Mouse (Mus musculus): ENCODE measurements around the gene Tgm5.
A peak's percentile ranks its signal among the peaks of the same experiment; 100 is the strongest.
"Not testable (repeated sequence)": the region's sequence is repeated elsewhere in the genome, so short reads cannot be mapped to it uniquely, and the experiment has no call there.

Gene Tgm5

DNA sequence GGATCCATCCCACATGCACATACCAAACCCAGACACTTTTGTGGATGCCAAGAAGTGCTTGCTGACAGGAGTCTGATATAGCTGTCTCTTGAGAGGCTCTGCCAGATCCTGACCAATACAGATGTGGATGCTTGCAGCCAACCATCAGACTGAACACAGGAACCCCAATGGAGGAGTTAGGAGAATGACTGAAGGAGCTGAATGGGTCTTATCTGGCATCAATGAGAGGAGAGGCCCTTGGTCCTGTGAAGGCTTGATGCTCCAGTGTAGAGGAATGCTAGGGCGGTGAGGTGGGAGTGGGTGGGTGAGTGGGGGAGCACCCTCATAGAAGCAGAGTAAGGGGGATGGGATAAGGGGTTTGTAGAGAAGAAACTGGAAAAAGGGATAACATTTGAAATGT lies 46.8 kb downstream of the Tgm5 start:
- not testable (repeated sequence) for DNase-seq

DNA sequence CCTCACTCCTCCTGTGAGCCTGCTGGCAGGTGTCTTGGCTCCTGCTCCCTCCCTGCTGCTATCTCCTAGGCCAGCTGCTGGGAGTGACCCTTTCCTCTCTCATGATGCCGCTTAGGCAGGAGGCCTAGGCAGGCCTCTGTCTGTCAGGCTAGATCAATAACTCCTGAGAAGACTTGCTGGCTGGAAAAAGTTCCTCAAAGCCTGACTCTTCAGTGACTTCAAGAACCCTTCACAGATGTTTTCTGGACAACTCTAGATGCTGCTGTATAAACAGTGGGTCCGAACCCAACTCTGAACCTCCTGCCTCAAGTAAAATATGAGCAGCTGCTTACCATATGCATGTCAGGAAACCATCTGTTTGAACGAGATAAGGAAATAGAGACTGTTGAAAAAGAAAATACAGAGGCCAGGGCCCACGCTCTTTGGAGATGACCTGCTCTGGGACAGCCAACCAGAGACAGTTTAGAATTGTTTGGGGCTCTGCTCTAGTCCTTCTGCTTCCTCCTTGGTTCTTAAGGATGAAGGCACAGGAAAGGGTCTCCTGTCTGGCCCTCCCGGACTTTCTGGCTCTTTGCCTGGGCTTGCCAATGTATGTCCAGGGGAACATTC lies 48.8 kb downstream of the Tgm5 start, which contains the start of gene Epb42:
TSS of gene Epb42 (minus strand) at position 340 of the 609 bp plus-strand sequence.
- DNase-seq, result no peak

DNA sequence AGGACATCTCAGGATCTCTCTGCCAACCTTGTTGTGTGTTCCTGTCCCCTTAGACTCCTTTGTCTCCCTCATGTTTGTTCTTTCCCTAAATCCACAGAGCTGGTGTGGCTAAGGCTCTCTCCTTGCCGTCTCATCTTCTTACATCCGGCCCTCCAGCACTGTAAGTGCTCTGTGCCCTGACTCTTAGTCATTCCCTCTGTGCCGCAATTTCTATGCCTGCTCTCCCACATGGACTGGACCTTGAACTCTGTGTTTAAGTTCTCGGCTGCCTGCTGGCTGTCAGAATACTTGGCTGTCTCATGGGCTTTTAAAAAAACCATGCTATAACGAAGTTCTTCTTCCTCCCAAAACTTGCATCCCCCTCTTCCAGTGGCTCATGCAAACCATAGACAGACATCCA lies 62.7 kb downstream of the Tgm5 start:
- peak; percentile 37 to 40 for DNase-seq

DNA sequence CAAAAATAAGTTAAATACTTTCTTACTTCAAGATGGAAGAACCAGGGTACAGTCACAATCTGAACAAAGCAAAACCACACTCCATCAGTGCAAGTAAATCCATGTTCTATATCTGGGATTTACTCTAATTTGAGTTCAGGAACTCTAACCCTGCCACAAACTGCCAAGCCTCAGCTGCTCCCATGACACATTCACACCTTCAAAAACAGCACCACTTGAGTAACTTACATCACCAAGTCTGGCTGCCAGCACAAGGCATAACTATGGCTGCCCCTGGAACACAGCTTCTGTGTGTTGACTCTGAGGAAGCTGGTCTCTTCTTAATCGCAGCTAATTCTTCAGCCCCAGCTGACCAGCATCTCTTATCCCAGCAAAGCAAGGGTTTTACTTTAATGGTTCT lies 68.5 kb downstream of the Tgm5 start:
- no peak for DNase-seq

DNA sequence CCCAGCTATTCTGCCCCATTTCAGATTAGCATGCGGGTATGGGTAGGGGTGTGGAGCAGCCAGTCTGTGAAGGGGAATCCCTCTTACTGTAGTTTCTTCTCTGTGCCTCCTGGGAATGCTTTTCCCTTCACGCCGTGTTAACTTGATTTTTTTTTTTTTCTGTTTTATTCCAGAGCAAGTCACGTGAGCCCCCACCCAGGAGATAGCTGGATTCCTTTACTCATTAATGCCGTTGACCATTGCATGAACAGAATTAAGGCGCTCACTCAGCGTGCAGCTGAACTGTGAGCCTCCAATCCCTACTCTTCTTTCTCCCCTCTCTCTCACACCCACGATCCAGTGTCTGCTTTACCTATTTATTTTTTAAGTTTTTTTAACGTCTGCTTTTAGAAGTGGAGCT lies 69.4 kb downstream of the Tgm5 start:
- peak; percentile 65 to 69 for DNase-seq

DNA sequence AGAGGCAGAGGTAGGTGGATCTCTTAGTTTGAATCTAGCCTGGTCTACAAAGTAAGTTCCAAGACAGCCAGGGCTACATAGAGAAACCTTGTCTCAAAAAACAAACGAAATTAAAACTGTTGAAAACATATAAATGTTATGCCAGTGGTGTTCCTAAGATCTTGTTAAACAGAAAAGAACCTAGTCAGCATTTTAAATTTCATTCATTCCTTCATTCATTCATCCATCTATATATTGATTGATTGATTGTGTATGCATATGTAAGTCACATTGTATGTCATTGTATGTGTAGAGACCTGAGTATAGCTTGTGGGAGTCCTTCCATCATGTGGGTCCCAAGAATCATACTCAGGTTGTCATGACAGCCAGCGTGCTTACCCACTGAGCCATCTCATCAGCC lies 70.1 kb downstream of the Tgm5 start:
- no peak for DNase-seq

DNA sequence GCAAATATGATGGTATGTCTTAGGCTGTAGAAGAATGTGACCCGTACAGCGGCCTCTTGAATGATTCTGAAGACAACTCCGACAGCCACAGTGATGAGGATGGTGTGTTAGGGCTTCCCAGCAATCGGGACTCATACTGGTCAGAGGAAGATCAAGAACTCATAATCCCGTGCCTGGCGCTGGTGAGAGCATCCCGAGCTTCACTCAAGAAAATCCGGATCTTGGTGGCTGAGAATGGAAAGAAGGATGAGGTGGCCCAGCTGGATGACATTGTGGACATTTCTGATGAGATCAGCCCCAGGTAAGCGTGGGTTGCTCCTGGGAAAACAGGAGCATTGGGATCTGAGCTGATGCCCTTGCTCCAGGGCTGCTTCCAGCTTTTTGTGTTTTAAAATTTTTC lies 73.0 kb downstream of the Tgm5 start:
- no peak for DNase-seq

DNA sequence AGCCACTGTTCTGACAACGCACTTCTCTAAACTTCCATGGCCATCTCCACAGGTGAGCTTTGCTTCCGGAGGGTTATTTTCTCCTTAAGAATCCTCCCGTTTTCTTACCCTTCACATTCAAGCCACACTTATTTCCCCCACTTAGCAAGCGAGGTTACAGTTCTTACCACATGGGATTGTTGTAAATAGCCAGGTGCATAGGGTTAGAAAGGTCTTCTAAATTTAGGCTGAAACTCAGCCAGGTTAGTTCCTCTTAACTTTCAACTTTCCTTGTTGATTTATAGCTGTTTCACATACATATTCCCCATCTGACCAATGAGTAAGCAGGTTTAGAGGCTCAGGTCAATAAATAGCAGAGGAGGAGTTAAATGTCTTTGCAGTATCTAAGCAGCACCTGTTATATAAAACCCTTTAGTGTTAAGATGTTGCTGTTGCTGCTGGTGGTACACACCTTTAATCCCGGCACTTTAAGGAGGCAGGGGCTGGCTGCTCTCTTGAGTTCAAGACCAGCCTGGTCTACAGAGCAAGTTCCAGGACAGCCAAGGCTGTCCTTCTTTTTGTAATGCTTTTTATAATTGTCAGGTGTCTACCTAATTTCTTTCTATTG lies 76.5 kb downstream of the Tgm5 start:
- no peak for DNase-seq

DNA sequence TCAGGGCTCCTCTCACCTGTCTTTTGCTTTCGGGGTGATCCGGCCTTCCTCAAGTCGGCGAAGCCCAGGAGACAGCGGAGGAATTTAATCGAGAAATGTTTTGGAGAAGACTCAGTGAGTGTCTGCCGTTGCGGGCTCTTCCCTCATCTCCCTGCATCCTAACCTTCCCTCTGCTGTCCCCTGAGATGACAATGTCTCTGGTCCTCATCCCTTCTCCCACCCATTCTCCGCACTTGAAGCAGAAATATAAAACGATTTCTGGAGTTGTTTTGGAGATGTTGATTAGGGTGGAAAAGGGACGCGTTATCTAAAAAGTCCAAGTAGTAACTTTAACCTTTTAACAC lies 77.0 kb downstream of the Tgm5 start:
- no peak for DNase-seq

DNA sequence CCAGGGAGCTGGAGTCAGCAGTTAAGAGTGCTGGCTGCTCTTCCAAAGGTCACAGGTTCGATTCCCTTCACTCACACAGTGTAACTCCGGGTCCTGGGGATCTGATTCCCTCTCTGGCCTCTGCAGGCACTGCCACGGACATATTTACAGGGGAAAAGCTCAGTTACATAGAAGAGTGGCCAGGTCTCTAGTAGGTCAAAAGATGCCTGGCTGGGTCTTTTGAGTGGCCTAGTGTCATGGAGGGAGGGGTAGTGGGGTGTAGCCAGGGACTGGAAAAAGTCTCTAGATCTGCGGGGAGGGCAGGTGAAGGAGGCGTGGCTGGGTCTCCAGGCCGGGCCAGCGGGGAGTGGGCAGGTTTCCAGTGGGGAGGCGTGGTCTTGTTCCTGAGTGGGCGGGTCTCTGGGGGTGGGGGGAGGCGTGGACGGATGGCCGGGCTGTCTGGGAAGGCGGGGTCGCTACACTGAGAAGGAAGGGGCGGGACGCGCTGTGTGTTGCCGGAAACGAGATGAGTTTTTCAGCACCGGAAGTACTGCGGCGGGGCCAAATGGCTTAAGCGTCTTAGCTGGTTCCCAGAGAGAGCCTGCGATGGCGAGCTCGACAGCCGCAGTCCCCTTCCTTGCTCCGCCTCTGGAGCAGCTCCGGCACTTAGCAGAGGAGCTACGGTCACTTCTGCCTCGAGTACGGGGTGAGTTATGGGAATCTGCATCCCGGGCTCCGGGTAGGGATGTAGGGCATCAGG lies 77.5 kb downstream of the Tgm5 start, which contains the start of gene Ccndbp1:
TSS of gene Ccndbp1 (plus strand) at position 479 of the 739 bp plus-strand sequence.
- DNase-seq, result peak; percentile 94 to 95

DNA sequence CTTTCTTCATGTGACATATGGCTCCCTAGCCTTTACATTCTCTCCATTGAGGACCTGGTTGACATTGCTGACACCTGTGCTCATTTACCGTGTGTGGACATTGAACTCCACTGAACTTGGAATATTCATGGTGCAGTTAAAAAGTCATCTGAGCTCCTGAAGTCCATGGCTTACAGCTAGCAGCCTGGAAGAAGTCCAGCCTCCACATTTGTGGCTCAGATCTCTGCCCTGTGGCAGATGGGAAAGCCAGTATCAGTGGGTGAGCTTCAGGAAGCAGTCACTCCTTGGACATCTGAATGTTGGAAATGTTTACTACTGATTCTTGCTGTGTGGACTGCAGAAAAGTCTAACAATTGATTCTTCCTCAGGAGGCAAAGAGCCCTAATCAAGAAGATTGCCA lies 78.7 kb downstream of the Tgm5 start:
- peak; percentile 27 to 46 for DNase-seq

DNA sequence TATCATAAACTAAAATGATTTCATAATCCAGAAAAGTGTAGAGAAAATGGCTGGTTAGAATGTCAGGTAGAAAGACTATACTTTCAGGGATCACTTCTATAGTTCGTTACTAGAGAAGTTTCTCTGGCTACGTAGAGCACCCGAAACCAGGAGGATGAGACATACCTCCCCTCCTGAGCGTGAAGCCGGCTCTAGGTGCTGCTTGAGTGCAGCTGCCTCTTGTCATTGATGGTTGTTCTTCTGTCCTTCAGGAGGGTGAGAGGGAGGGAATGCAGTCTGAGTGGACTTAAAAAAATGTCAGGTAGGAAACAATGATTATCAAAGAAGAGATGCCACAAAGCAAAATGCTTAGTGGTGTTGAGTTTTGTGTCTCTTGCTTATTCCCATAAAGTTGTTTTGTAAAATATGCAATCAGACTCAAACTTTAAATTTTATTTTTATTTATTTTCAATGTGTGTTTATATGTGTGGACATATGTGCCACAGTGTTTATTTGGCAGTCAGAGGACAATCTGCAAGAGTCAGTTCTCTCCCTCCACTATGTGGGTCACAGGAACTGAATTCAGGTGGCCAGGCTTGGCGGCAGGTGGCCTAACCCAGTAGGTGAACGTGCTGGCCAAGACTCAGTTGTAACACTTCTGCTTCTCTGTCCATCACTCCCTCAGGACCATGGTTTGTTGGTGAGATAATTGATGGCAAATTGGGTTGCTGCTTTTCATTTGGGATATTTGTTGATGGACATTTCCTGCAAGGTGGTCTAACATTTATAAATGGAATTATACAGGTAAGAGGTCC lies 81.4 kb downstream of the Tgm5 start:
- no peak for DNase-seq

DNA sequence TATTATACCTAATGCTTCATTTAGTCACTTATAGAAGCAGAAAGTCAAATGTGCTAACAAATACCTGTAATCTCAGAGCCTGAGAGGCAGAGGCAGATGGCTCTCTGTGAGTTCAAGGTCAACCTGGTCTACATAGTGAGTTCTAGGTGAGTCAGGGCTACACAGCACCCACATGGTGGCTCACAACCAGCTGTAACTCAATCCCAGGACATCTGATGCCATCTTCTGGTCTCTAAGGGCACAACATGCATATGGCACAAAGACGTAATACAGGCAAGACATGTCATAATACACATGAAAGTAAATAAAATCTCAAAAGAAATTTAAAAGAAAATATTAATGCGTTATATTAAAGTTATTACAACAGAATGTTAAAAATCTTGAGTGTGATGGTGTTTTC lies 82.1 kb downstream of the Tgm5 start:
- no peak for DNase-seq

DNA sequence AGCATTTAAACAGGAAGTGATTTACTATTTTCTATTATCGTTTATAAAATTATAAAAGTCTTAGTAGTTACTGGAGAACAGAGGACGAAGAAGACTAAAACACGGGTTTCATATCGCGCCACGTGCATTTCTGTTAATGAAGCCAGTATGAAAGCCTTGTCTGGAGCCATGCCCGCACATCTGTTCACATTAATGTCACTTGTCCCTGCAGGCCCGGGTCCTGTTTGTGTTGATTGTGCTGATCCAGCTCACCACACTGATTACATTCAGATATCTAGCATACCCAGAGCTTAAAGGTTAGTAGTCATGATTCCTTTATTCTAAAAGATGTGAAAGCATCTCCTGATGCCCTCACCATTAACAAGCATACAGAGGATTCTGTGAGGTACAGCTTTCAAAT lies 86.8 kb downstream of the Tgm5 start:
- no peak for DNase-seq

DNA sequence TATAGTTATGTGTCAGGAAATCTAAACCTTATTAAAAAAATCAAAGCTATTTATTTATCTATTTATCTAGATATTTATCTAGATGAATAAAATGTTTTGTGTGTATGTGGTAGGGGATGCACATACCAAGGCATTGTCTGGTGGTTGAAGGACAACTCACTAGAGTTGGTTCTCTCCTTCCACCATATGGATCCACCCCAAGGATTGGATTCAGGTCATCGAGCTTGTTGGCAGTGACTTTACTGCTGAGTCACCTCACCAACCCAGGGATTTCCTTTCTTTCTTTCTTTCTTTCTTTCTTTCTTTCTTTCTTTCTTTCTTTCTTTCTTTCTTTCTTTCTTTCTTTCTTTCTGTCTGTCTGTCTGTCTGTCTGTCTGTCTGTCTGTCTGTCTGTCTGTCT lies 89.0 kb downstream of the Tgm5 start:
- not testable (repeated sequence) for DNase-seq
